Mouse (Mus musculus) CH12F3 (cell line): ENCODE data around the gene Cbl.

Experiments
- in situ Hi-C: fragments of 300-500 bp; cut with MboI; formaldehyde crosslinking; loops from 2 replicates; pipeline ENCODE4 v1.14.3; 2020; ENCODE audit warnings: low sequenced_read_pairs

Cbl gene

DNA sequence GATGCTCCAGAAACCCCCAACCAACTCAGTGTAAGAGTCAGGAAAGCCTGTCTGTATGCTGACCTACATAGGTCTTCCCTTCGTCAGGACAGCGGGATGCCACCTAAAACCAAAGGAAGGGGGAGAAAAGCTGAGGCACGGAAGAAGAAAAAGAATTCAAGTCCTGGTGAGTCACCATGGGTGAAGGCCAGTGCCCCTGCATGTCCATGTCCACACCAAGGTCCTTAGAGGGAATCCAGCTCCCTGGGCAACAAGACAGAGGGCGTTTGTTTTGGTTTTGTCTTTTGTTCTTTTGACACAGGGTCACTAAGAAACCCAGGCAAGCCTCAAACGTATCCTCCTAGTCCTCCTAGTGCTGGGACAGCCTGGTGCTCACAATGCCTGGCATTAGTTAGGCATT is 7.1 kb upstream of the Cbl start:
- in situ Hi-C loops = no loop called here

DNA sequence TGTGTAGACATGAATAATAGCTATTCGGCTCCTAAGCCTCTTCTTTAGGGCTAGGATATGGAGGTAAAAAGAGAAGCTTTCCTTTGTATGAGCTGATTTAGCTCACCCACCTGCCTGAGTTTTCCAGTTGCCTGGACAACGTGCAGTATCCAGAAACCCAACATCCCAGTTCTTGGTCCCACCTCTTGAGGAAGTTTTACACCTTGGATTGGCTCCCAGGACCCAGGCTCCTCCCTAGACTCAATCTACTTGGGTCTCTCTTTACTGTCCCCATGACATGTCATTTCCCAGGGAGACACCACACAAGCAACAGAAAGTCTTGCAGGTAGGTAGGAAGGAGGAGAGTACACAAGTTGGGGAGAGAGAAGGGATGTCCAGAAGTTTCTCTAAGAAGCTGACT is 6.5 kb upstream of the Cbl start, which contains the start of gene Ccdc153:
Ccdc153 (plus strand) TSS at position 278 of the 400 bp plus-strand sequence.
- in situ Hi-C loops = no loop called here

GRCm38 (mm10) chr9:44239447-44239846 is 5.6 kb upstream of the Cbl start:
- in situ Hi-C loops = no loop called here

- in situ Hi-C loops = no loop called here
Measured at GRCm38 (mm10) chr9:44238501-44239190, 4.8 kb upstream of the Cbl start.

- in situ Hi-C loops = no loop called here
Measured at GRCm38 (mm10) chr9:44237128-44237527, 3.3 kb upstream of the Cbl start.

DNA sequence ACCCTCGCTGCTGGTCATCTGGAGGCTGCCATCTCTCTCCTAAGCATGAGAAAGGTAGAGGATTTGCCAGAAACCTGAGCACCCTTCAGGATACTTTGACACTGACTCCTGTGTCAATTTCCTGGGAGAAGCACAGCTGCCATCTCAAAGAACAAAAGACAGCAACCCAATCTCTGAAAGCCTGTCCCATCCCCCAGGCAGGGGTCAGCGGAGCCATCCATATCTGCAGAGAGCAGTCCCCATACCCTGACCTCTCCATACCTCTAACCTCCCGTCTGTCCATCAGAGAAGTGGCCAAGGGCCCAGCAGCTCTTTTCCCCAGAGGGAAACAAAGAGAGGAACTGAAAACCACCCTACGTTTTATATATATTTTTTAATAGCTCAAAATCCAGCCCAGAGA is 2.8 kb upstream of the Cbl start:
- in situ Hi-C loops = no loop called here

GRCm38 (mm10) chr9:44234479-44235427 is 904 bp upstream of the Cbl start:
- in situ Hi-C loops = no loop called here

DNA sequence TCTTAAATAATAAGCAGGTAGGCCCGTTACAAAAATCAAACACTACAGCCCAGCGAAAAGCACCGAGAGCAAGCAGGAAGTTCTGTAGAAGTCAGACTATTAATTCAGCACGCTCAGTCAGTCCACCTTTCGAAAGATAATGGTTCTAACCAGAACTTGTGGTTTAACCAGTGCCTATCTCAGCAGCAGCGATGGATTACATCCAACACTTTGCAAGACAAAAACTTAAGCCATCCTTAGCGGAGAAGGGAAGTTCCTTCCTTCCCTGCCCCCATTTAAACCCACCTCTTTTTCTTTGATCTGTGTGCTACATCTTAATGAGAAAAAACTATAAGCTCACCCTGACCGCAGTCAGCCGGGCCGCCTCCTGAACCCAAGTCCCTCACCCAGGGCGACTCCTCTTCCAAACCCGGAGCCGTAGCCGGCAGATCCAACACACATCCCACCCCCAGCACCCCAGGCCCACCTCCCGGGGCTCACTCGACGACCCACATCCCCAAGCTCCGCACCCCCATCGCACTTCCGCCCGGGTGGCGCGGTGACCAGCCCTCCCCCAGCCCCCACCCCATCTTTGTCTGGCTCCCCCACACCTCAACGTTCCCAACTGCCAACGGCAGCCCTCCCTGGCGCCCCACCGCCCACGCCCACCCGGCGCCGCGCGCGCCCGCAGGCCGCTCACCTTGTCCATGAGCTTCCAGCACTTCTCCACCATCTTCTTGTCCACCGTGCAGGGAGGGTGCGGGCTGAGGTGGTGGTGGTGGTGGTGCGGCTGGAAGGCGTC is 638 bp downstream of the Cbl start:
- in situ Hi-C loops = no loop called here

- in situ Hi-C loops = no loop called here
Measured at GRCm38 (mm10) chr9:44231609-44232008, 2.2 kb downstream of the Cbl start.

DNA sequence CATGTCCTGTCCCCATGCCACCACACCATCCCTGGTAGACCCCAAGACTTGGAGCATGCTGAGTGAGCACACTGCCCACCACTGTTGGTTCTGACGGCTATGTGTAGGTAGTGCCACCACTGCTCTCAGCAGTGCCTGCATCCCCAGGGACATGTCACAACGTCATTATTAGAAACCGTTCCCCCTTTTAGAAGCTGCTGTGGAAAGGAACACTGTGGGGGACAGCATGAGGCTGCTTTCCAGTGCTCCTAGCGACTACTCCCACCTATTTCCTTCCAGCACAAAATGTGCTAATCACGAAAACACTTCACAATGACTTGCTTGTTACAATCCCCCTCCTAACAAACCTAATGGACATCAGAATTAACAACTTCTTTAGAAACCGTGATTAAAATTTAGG is 7.9 kb downstream of the Cbl start:
- in situ Hi-C loops = no loop called here

DNA sequence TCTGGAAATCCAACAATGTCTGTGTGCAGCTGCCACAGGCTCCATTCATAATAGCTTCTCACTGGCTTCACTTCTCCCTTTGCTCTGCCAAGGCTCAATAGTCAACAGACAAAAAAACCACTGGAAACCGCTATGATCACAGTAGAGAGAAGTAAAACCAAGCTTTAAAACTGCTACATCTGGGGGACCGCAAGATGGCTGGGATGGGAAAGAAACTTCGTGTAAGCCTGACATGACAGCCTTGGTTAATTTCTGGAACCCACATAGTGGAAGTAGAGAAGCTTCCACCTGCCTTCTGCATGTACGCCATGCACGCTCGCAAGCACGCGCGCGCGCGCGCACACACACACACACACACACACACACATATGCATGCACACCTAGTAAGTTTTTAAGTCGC is 20.3 kb downstream of the Cbl start:
- in situ Hi-C loops = no loop called here

GRCm38 (mm10) chr9:44212406-44212805 is 21.4 kb downstream of the Cbl start:
- in situ Hi-C loops = no loop called here

DNA sequence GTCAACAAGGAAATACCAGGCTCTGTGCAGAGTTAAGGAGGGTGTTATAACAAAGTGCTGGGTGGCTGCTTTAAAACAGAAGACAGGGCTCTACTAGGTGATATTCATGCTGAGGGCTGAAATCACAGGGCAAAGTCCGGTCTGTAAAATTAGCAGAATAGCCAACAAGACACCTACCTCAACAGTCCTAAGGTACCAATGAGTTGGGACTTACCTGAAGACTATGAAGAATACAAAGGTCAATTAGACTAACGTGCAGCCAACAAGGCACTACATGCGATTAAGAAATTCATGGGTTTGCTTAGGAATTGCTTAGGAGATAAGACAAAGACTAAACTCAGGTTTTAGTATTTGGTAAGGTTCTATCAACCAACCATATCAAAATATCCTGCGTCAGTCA is 24.4 kb downstream of the Cbl start:
- in situ Hi-C loops = no loop called here

GRCm38 (mm10) chr9:44207840-44208239 is 26.0 kb downstream of the Cbl start:
- in situ Hi-C loops = no loop called here

- in situ Hi-C loops = no loop called here
Measured at GRCm38 (mm10) chr9:44200458-44200857, 33.4 kb downstream of the Cbl start.

- in situ Hi-C loops = no loop called here
Measured at GRCm38 (mm10) chr9:44199580-44199979, 34.3 kb downstream of the Cbl start.

- in situ Hi-C loops = no loop called here
Measured at GRCm38 (mm10) chr9:44199166-44199565, 34.7 kb downstream of the Cbl start.

DNA sequence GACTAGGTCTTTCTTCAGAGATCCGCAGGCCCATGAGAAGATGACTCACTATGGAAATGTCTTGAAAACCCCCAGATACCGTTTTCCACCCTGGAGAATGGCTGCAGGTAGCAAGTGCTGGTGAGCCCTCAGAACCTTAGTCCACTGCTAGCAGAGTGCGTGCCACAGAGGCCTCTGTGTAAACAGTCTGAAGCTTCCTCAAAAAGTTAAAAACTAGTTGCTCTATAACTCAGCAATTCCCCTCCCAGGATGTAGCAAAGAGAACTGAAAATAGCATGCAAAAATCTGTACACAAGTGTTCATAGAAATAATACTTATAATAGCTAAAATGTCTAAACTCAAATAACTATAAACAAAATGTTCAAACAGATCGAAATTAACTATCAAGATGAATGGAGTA is 37.5 kb downstream of the Cbl start:
- in situ Hi-C loops = no loop called here

DNA sequence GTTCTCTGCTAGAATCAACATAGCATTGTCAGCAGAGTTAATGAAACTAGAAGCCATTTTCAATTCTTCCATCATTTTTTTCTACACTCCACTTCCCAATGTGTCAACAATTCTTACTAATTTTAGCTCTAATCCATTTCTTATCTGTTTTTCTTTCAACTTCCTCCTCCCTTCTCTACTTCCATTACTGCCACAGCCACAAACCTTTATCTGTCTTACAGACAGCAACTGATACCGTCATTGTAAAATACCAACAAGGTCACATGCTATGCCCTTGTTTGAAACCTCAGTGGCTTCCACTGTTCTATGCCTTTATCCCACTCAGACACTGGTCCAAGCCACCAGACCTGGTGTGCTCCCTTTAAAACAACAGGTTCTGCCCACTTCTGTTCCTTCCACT is 39.8 kb downstream of the Cbl start:
- in situ Hi-C loops = no loop called here

GRCm38 (mm10) chr9:44192794-44193193 is 41.1 kb downstream of the Cbl start:
- in situ Hi-C loops = no loop called here

DNA sequence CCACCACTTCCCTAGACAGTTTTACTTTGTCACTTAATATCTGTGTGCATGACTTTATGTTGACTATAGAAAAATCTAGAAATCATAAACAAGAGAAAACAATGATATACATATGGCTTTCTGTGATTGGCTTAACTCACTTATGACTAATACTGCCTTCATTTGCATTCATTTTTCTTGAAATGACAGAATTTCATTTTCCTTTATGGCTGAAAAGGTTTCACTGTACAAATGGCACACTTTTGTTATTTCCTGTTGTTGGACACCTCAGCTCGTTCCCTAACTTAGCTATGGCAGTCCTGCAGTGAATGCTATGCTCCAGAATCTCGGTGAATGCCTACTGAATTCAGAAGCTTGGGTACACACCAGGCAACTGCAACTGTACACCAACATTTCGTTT is 41.5 kb downstream of the Cbl start:
- in situ Hi-C loops = no loop called here
